Mouse (Mus musculus): ENCODE measurements around the gene Zfp365.
A peak's percentile ranks its signal among the peaks of the same experiment; 100 is the strongest.

Zfp365 gene

DNA sequence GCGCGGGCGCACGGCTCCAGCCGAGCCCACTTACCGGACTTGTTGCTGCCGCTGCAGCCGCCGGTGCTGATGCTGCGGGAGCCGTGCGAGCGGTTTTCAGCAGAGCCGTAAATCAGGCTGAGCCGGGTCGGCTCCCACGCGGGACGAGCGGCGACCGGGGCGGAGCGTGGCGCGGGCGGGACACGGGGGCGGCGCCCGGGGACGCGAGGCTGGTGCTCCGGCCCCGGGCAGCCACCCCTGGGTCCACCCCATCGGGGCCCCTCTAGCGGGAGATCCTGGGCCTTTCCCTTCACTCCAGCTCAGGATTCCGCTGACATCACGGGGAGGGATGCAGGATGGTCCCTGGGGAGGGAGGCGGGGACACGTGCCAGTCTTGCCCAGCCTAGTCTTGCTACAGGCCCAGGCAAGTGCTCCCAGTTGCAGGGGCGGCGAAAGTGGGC lies at the start of gene Zfp365:
Gene Zfp365, minus strand, starts transcription at position 326 of the 440 bp plus-strand sequence.
- peak; percentile 95 for DNase-seq (ENCODE audit: low spot score)

DNA sequence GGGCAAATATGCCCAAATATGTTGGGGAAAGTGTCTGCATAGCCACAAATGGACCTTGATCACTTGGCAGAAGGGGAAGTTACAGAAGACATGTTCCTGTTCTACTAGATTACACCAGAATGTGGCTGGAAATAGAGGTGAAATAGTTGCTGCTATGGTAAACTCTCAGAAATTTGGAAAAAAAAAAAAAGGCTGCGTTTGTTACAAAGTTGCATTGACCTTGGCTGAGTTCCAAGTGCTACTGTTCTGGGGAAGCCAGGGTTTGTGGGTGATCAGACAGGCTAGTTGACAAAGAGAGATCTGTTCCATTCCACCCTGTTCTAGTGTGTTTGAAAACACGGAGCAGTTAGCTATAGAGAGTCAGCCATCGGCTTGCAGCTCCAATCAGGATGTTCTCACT lies 47.5 kb upstream of the Zfp365 start:
- DNase-seq (ENCODE audit: low spot score), result no peak

DNA sequence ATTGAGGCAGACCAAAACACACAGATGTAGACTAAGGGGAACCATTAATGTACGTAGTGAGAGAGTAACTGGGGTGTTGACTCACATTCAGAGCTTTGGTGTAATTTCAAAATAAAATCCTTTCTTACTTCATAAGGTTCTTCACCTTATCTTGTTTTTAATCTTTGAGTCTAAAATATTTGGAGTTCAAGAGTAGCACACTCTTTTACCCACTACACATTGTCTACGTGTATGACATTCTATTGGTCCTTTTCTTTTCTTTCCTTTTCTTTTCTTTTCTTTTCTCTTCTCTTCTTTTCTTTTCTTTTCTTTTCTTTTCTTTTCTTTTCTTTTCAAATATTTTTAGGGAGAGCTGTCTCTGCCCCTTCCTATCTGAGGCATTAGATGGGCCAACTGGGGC lies 43.5 kb upstream of the Zfp365 start:
- no peak for DNase-seq (ENCODE audit: low spot score)

DNA sequence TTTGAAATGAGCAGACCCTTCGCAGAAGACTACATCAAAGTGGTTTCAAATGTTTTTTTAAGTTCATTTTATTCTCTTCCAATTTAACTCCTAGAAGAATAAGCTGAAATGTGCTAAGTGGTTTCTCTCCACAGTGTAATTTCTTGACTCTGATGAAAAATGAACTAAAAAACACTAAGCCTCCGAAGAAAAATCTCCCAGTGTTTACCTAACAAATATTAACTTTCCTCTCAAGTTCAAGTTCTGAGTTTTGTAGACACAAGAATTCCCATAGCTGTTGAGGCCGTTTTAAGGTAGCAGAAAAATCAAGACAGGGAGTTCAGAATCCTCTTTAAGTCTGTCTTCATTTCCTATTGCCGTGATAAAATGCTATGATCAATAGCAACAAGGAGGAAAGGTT lies 39.2 kb upstream of the Zfp365 start:
- DNase-seq (ENCODE audit: low spot score), result no peak

DNA sequence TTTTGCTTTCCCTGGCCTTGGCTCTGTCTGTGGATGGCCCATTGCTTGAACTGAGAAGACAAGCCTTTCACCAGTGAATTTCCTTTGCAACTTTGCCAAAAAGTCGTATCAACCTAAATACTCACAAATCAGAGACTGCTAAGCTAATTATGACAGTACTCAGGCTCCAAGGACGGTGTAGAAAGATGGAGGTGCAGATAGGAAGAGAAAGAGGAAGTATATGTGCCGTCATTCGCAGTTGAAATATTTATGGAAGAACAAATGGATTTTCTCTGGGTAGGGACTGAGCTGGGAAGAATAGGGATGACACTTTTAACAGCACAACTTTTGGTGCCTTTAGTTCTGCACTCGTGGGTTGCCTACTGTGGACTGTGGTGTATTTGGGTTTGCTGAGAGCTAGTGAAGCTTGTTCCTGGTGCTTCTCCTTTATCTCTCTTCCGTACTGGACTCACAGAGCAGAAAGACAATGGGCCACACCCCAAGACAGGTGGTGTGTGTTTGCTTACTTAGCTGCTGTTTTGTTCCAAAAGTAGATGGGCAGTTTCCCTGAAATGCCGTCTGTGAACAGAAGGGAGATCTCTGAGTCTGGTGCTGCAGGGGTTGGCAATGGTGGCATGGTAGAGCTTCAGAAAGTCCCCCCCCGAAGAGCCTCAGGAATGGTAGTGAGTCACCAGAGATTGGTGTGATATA lies 37.7 kb upstream of the Zfp365 start:
- no peak for DNase-seq (ENCODE audit: low spot score)

DNA sequence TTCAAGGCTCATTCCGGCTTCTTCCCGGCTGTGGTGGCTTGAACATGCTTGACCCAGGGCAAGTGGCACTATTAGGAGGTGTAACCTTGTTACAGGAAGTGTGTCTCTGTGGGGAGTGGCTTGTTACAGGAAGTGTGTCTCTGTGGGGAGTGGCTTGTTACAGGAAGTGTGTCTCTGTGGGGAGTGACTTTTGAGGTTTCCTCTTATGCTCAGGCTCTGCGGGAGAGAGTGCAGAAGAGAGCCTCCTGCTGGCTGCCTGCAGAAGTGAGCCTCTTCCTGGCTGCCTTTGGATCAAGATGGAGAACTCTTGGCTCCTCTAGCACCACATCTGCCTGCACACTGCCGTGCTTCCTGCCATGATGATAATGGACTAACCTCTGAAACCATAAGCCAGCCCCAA lies 31.1 kb upstream of the Zfp365 start:
- DNase-seq (ENCODE audit: low spot score), result no peak

DNA sequence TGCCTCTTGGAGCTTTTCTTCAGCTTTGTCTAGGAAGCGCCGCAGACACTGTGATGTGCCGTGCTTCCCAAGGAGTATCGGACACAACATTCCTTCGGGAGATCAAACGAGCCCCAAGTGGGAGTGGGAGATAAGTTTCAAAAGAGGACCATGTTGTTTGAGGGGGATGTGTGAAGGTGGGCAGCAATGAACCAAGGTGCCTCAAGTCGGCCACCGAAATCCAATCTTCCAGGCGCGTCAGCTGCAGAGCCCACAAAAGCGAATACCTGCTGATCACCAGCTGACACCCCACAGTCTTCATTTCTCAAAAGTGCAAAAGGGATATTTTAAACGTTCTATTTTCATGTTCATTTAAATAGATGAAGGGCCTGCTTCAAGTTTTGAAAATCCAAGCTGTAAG lies 27.1 kb upstream of the Zfp365 start:
- DNase-seq (ENCODE audit: low spot score), result no peak

DNA sequence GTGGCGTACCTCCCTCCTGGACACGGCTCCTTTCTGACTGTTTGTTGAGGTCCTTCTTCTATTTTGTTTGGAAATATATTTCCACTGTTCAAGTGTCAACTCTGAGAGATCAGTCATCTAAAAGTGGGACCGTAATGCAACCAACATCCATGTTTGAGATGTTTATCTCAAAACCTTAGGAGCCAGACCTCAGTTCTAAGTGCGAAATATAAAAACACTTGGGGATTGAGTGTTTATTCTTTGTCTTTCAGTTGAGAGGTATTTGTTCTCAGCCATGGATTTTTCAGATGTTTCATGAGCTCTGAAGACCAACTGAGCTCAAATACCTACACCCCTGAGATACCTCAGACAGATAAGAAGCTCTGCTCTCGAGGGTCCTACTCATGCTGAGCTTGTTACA lies 25.3 kb upstream of the Zfp365 start:
- DNase-seq (ENCODE audit: low spot score), result no peak

DNA sequence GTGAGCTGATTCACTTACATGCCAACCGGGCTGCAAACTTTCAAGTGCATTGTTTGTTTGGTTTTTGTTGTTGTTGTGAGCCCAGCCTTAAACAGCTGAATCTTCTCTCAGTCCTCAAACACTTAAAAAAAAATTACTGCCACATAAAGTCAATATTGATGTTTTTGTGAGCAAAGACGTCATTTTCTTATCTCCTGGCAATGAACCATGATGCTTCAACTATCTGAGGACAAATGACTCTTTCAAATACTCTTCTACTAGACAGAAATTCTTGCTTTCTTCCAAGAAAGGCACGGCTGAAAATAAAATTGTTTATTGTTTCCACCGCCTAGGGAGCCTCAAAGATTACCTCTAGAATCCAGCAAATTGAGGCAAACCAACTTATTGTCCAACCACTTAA lies 24.5 kb upstream of the Zfp365 start:
- DNase-seq (ENCODE audit: low spot score), result no peak

DNA sequence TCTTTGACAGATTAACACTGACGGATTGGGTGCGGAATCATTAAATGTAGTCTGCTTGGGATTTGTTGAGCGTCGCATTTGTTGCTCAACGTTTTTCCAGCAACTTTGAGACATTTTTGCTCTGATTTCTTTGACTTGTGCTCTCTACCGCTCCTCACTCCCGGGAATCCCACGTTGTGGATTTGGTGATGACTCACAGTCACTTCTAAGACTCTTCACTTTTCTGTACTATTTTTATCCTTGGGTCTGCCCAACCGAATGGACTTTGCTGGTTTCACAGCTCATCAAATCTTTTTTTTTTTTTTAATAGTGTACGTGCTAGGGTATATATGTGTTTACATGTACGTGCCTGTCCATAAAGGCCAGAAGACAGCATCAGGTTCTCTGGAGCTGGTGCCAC lies 20.3 kb upstream of the Zfp365 start:
- no peak for DNase-seq (ENCODE audit: low spot score)

DNA sequence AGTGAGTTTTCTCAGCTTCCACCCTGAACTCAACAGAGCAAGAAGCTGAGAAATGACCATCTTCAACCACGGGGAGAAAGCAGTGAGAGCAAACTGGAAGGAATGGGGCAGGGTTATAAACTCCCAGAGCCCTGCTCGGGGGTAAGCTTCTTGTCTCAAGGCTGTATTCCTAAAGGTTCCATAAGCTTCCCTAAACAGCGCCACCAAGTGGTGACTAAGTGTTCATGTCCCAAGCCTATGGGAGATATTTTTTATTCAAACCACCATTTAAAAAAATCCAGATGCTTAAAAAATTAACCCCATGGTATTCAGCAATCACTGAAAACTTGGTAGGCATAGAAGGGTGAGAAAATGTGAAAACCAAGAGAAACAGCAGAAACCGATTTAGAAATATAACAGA lies 18.9 kb upstream of the Zfp365 start:
- no peak for DNase-seq (ENCODE audit: low spot score)

DNA sequence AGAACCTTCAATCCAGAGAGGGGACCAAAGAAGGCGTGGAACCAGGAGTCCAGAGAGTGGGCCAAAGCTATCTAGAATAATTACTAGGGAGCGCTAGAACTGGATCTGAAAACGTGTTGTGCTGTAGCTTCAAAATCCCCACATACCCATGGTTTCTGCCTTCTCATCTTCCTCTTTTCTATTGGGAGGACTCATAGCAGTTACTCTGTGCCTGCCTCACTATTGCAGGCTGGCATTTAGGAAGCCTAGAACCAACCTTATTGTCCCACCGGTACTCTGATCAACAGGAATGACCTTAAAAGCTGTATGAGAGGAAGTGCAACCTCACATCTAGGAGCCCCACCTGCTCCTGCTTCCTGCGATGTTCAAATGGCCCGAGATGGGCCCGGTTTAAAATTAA lies 16.1 kb upstream of the Zfp365 start:
- no peak for DNase-seq (ENCODE audit: low spot score)

DNA sequence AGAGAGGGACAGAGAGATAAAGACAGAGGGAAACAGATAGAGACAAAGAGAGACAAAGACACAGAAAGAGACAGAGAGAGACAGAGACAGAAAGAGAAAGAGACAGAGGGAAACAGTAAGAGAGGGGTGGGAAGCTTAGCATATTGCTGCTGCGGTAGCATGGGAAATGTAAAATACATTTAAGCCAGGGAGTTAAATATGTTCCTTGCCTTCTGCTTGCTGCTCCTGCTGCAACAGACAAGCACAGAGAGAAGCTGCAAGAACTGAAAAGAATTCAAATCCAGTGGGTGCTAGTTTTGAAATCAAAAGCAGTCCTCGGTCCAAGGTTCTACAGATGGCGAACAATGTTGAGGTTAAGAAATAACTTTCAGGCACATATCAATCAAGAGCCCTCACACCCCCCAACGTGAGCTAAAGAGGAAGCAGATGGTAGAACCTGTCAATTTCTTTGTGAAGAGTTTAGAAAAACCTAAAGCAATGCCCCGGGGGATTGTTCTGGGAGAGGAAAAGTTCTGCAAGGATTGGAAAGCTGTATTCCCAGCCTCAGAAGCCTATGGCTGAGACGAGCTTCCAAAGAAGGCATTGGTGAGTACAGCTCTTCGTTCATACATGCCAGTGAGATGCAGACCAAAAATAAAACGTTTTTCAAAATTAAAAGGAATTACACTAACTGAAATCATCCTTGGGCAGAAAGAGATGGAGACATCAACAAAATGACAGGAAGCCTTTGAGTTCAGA lies 15.4 kb upstream of the Zfp365 start:
- DNase-seq (ENCODE audit: low spot score), result no peak

DNA sequence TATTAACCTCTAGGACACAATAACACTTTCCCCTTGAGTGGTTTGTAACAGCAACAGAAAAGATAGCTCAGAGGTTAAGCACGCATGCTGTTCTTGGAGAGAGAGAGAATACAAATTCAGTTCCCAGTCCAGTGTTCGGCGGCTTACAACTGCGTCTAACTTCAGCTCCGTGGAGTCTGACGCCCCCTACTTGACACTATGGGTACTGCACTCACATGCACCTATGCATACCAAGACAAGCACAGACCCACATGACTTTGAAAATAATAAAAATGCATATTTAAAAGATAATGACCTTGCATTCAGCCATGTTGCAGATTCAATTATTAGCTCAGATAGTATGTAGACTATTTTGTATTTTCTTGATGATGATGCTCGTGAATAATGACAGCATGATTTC lies 11.6 kb upstream of the Zfp365 start:
- no peak for DNase-seq (ENCODE audit: low spot score)

DNA sequence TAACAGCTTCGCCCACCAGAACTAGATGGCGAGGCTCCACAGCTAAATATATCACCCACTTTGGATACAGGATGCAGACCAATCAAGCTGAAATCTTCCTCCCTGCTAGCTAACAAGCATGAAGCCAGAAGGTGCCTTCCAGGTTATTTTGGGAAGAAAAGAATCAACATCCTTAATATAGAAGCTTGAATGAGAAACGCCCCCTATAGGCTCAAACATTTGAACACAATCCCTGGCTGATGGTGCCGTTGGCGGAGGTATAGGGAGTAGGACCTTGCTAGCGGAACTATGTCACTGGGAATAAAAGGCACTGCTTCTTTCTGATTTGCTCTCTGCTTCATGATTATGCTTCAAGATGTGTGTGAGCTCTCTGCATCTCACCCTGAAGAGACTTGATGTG lies 9.3 kb upstream of the Zfp365 start:
- DNase-seq (ENCODE audit: low spot score), result no peak

DNA sequence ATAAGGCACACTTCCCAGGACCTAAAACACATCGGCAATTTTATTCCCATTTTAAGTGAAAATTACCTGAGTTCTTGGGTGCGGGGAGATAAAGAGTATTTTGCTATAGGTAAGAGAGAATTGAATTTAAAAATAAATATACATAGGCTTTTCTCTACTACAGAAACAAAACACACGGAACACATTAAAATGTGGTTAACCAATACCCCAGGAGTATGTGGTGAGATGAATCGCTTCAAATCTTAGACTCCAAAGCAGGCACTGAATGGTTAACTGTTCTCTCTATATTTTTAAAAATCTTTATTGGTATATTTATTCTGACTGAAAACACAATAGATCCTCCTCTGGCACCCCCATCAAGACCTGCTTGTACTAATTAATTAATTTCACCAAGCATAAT lies 7.2 kb upstream of the Zfp365 start:
- no peak for DNase-seq (ENCODE audit: low spot score)

DNA sequence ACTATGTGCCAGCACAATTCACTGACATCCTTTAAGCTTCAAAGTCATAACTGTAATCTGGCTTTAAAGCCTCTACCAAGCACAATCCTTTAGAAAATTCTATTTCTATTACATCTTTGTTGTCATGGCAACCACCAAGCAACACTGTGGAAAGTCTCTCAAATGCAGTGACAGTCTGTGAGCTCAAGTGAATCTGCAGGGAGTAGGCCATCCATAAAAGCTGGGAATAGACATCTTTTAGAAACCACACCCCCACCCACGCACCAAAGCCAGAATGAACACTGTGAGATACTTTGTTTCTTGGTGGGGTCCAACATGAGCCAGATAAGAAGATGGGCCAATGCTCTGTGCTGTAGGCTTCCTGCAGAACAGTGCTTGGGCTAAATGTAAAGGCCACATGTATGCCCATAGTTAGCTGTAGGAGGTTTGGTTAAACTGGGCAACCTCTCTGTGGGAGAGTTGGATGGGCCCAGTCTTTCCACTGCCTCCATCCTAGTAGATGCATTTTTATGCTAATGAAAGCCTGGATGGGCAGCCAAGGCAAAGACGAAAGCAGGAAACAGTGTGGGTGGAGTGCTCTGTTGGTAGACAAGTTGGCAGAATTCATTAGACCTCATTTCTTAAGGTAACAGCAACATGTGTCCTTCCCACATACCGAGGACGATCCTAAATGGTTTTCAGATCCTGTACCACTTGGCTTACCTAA lies 5.9 kb upstream of the Zfp365 start:
- DNase-seq (ENCODE audit: low spot score), result no peak

DNA sequence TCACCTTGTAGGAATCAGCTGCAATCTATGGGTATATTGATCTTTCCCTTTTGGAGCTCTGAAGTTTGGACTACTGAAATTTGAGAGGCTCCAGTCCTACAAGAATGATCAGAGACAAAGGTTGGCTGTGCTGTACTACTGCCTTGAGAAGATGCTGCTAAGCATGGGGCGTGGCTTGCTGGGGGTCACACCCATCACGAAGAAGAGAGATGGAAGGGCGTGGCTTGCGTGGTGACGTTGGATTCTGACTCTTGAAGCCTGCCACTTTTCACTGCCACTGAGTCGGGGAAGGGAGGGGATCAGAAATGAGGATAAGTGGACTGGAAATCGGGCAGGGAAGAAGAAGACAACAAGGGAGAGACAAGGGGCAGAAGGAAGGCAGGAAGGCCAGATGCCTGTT lies 4.9 kb upstream of the Zfp365 start:
- DNase-seq (ENCODE audit: low spot score), result no peak

DNA sequence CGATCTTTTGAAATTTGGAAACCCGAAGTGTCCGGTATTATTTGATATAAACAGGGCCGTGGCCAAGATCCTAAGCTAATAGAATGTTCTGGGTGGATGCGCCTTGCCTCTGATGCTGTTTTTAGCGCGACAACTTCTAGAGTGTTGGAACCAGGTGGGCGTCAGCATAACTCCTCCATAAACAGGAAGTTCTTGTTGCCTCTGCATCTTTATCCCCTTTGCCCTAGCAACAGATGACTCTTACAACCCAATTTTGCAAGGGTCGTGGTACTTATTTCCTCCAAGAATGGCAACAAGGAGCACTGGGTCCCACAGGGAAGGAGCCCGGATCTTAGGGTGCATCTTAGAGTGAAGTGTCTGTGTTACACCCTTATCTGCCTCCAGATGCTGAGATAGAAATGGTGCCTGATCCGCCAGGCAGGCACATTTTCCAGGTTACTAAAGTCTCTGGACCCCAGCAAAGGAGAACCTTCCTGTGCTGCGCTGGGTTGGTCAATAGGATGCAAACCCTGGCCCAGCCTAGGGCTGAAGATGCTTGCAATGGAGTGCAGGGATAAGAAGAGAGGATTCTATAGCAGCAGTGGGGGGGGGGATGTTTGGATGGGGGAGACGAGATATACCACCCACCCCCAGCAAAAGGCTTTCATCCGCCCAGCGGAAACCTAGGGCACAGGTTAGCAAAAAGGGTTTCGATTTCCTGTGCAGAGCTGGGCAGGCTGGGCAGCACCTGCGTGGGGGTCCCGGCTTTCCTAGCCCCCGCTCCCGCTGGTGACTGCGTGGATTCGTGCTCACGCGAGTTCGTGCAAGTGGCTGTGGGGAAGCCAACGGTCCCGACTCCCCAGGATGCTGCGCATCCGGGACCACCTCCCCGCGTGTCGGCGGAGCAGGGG lies 770 bp downstream of the Zfp365 start:
- peak; percentile 42 for DNase-seq (ENCODE audit: low spot score)

DNA sequence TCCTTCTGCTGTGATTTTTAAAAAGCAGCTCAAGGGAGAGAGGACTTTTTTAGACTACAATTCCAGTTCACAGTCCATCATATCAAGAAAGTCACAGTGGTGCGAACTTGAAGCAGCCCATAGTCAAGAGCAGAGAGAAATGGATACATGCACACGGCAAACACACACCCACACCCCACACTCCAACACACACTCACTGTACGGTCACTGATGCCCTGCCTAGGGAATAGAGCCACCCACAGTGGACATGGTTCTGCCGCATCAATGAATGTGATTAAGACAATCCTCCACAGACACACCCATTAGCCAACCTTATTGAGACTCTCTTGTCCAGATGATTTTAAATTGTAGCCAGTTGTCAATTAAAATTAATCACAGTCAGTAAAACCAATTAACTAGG lies 4.5 kb downstream of the Zfp365 start:
- DNase-seq (ENCODE audit: low spot score), result no peak

DNA sequence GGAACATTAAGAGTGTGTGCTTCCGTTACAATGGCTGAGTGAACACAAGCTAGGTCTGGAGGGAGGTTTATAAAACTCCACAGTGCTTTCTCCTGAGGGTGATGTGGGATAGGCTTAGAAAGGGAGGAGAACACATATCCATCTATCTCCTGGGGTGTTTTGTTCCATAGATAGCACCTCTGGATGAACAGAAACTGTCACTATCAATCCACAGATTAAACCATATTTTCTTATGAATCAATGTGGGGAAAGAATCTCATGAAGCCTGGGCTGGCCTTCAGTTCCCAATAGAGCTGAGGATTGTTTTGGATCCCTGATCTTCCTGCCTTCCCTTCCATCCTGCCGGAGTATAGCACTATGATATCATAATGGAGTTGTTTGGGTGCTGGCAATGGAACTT lies 5.5 kb downstream of the Zfp365 start:
- no peak for DNase-seq (ENCODE audit: low spot score)

DNA sequence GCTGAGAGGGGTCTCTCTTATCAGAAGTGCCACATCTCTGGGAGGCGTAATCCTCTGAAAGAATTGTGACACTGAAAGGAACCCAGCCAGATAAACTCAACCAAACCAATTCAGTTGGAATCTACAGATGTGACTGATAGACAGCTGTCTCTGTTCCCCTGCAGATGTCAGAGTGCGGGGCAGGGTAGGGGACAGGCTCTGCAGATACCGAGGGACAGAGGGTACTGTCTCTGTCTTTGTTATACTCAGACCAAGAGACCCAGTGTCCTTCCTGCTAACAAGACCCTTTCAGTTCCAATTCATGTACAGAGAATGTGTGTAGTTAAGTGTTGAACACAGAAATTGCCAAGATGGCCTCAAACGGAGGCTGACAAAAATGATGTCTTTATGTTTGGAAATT lies 6.4 kb downstream of the Zfp365 start:
- DNase-seq (ENCODE audit: low spot score), result no peak
